Mouse (Mus musculus) heart, embryonic 14.5 days (tissue): ENCODE results near the gene Frmpd2. TPM values are rescaled to one million over a fixed set of nuclear protein-coding genes. Genes with fewer than 3 reads are reported as not detected.

Source experiments
- ATAC-seq: fragments of 200-750 bp; cut with Nextera tagmentation; 2 replicates; pipeline ENCODE4 v1.8.0; 2017; ENCODE audit warnings: low read depth, moderate TSS enrichment; ENCODE audit not compliant: insufficient number of reproducible peaks, insufficient read depth, low FRiP score
- H3K27ac ChIP-seq, 2 experiments: fragments of 200-500 bp in 1 of 2; fragments of 300-500 bp in 1 of 2; sonication (generic) in 1 of 2; replicated peaks in 1 of 2; 2 replicates each; pipeline ENCODE4 v1.5.1; 2012 to 2014; ENCODE audit warnings: low read depth in 2 of 2, low read length in 2 of 2, control low read depth in 1 of 2, mild to moderate bottlenecking in 1 of 2, mixed read lengths in 1 of 2; ENCODE audit not compliant: control insufficient read depth in 1 of 2, insufficient read depth in 1 of 2
- H3K27me3 ChIP-seq: fragments of 300-500 bp; sonication (generic); 2 replicates; pipeline ENCODE4 v1.6.1; 2014; ENCODE audit warnings: mild to moderate bottlenecking, low read length, control low read depth; ENCODE audit not compliant: control insufficient read depth, insufficient read depth
- H3K36me3 ChIP-seq: fragments of 300-500 bp; sonication (generic); 2 replicates; pipeline ENCODE4 v1.6.1; 2014; ENCODE audit warnings: mild to moderate bottlenecking, control low read depth, low read length, mixed read lengths; ENCODE audit not compliant: control insufficient read depth, insufficient read depth
- H3K4me1 ChIP-seq, 2 experiments: fragments of 200-500 bp in 1 of 2; fragments of 300-500 bp in 1 of 2; sonication (generic) in 1 of 2; 2 replicates each; pipeline ENCODE4 v1.6.1; 2012 to 2014; ENCODE audit warnings: low read length in 2 of 2, control low read depth in 1 of 2, mixed read lengths in 1 of 2; ENCODE audit not compliant: control insufficient read depth in 2 of 2, insufficient read depth in 2 of 2
- H3K4me2 ChIP-seq: fragments of 300-500 bp; sonication (generic); 2 replicates; pipeline ENCODE4 v1.6.1; 2014; ENCODE audit warnings: mild to moderate bottlenecking, low read length
- H3K4me3 ChIP-seq, 2 experiments: fragments of 200-500 bp in 1 of 2; fragments of 300-500 bp in 1 of 2; sonication (generic) in 1 of 2; 2 replicates each; pipeline ENCODE4 v1.5.1; 2012 to 2014; ENCODE audit warnings: low read length in 2 of 2, mild to moderate bottlenecking in 2 of 2, control low read depth in 1 of 2, low read depth in 1 of 2, moderate library complexity in 1 of 2; ENCODE audit not compliant: control insufficient read depth in 1 of 2, insufficient read depth in 1 of 2
- H3K9ac ChIP-seq: fragments of 300-500 bp; sonication (generic); 2 replicates; pipeline ENCODE4 v1.6.1; 2014; ENCODE audit warnings: mild to moderate bottlenecking, low read length
- H3K9me3 ChIP-seq: fragments of 300-500 bp; sonication (generic); 2 replicates; pipeline ENCODE4 v1.6.1; 2016; ENCODE audit warnings: low read length, control low read depth; ENCODE audit not compliant: control insufficient read depth
- WGBS: fragments of 180-500 bp; shearing (Covaris S2); extraction: QIAGEN DNeasy Blood & Tissue Kit; methylation state at CpG from one replicate; pipeline ENCODE4 v1.1.7; 2014; 5-methylcytosine and 5-hydroxymethylcytosine counted together
- polyA plus RNA-seq: library from polyadenylated mRNA; unstranded; fragments of >200 nt; fragmentation: Nextera tagmentation; extraction: Ambion mirVana; gene quantifications from 2 replicates; pipeline ENCODE4 v1.2.1, GENCODE M21; 2014

Frmpd2 gene
- polyA plus RNA-seq, 1 experiment from 2014 or later, result not detected

DNA sequence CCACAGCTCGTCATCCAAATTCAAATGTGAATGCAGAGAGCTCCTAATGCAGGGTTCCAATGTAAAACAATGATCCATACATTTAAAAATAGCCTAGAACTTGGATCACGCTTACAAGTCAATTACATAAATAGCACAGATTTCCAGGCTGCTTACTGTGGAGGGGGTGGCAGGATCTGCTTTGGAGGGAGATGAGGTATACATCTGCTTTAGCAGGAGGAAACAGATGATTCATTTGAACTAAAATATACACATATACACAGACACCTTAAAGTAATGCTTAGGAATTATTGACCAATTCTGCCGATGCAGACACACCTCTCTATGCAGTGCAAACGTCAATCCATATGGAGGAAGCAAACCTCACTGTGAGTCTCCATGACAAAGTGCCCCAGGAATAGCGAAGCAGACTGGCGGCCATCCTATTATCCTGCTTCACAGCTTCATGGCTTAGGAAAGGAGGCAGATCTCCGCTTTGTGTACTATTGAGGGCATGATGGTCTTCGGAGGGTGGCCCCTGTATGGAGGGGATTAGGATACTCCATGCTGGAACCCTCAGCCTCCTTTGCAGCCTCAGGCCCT lies 59.9 kb downstream of the Frmpd2 start:
- H3K27me3 ChIP-seq, result no peaks in the 10 kb centered on the region
- 76% methylated on average over 8 of the region's 8 CpGs for WGBS
- no peak overlapping the region for H3K27ac ChIP-seq
- no peak overlapping the region for H3K4me3 ChIP-seq
- H3K4me2 ChIP-seq, result no peak overlapping the region
- no peaks in the 10 kb centered on the region for H3K9me3 ChIP-seq
- H3K4me1 ChIP-seq, result no peaks in the 10 kb centered on the region
- no peaks in the 10 kb centered on the region for H3K36me3 ChIP-seq
- H3K9ac ChIP-seq, result no peak overlapping the region
- ATAC-seq, result no peak

DNA sequence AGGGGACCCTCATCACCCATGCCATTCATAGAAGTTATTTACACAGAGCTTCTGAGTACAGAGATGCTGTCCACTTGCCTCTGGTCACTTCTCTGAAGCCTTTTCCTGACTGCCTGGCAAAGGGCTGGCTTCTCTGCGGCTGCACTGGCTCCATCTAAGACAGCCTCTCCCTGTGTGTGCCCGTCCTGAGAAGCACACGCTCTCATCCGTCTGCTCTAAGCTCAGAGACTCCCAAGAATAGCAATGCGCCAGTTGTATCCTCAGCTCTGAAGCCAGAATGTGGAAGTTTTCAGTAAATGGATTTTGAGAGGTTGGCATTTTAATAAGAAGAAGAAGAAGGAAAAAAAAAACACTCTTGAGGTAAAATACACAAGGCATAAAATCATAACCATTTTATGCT lies 61.3 kb downstream of the Frmpd2 start:
- H3K4me2 ChIP-seq, result no peak overlapping the region
- no peaks in the 10 kb centered on the region for H3K27me3 ChIP-seq
- no peaks in the 10 kb centered on the region for H3K9me3 ChIP-seq
- no peak overlapping the region for H3K4me3 ChIP-seq
- 75% methylated on average over 5 of the region's 5 CpGs for WGBS
- ATAC-seq, result no peak
- no peak overlapping the region for H3K27ac ChIP-seq
- H3K4me1 ChIP-seq, result no peaks in the 10 kb centered on the region
- H3K9ac ChIP-seq, result no peak overlapping the region
- no peaks in the 10 kb centered on the region for H3K36me3 ChIP-seq

DNA sequence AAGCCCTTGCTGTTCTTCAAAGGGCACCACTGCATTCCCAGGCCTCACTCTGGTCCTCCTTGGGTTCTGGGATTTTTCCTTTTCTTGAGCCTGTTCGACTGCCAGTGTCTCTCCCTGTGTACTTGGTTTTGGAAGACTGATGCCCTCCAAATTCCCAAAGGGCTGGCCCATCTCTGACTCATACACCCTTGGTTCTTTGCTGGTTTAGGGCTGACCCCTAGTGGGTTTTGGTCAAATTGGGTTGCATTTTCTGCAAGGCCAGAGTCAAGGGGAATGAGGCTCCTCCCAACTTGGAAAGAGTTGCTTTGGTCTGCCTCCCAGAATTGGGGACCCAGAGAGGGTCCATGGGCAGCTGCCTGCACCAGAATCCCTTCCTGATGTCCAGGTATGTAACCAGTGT lies 62.0 kb downstream of the Frmpd2 start:
- H3K4me2 ChIP-seq, result no peak overlapping the region
- H3K27me3 ChIP-seq, result no peaks in the 10 kb centered on the region
- WGBS, result 35% methylated on average over 1 of the region's 1 CpGs
- no peaks in the 10 kb centered on the region for H3K36me3 ChIP-seq
- no peak for ATAC-seq
- H3K4me1 ChIP-seq, result no peaks in the 10 kb centered on the region
- no peak overlapping the region for H3K9ac ChIP-seq
- no peak overlapping the region for H3K4me3 ChIP-seq
- no peaks in the 10 kb centered on the region for H3K9me3 ChIP-seq
- no peak overlapping the region for H3K27ac ChIP-seq

DNA sequence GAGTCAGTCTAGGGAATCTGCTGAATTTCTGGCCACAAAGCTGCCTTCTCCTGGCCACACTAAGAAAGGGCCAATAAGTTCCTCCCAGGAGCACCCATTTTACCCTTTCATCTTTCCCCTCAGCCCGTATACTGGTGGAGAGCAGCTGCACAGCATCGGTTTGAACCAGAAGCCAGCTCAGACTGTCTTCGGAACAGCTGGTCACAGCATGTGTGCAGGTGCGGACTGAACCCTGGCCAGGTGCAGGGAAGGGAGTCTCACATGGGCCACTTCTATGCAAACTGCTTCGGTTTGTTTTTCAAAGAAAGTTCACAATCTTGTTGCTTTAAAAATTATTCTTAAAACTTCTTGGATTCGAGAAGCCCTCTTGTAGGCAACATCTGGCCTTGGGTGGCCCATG lies 63.8 kb downstream of the Frmpd2 start:
- Histone ChIP-seq H3K36me3 (no peaks in the 10 kb centered on the region), H3K27ac (no peak overlapping the region), H3K27me3 (no peaks in the 10 kb centered on the region), H3K4me1 (no peaks in the 10 kb centered on the region), H3K9me3 (no peaks in the 10 kb centered on the region), H3K4me3 (no peak overlapping the region), H3K4me2 (no peak overlapping the region), H3K9ac (no peak overlapping the region)
- WGBS, result 70% methylated on average over 6 of the region's 6 CpGs
- ATAC-seq, result no peak

DNA sequence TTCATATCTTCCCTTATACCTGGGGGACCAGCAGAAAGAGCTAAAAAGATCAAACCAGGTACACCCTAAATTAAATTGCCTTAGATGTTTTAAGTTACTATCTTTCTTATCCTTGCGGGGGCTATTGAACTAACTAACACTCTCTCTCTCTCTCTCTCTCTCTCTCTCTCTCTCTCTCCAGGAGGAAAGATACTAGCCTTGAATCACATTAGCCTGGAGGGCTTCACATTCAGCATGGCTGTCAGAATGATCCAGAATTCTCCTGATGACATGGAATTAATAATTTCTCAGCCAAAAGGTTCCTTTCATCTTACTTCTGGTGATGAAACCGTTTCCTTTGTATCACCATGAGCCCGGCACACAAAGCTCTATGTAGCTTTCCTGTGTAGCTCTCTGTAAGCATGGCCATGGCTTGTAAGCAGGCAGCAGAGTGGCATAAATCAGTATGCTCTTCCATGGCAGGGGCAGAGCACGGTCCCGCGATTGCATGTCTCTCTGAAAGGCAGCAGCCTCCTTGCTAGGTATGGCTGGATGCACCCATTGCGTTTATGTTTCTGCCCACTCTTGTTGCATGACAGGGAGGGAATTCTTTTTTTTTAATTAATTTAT lies 68.2 kb downstream of the Frmpd2 start:
- Histone ChIP-seq H3K27me3 (no peaks in the 10 kb centered on the region), H3K36me3 (no peaks in the 10 kb centered on the region), H3K9ac (no peak overlapping the region), H3K4me3 (no peak overlapping the region), H3K9me3 (no peaks in the 10 kb centered on the region), H3K4me1 (no peaks in the 10 kb centered on the region), H3K4me2 (no peak overlapping the region), H3K27ac (no peak overlapping the region)
- 80% methylated on average over 7 of the region's 7 CpGs for WGBS
- ATAC-seq, result no peak

DNA sequence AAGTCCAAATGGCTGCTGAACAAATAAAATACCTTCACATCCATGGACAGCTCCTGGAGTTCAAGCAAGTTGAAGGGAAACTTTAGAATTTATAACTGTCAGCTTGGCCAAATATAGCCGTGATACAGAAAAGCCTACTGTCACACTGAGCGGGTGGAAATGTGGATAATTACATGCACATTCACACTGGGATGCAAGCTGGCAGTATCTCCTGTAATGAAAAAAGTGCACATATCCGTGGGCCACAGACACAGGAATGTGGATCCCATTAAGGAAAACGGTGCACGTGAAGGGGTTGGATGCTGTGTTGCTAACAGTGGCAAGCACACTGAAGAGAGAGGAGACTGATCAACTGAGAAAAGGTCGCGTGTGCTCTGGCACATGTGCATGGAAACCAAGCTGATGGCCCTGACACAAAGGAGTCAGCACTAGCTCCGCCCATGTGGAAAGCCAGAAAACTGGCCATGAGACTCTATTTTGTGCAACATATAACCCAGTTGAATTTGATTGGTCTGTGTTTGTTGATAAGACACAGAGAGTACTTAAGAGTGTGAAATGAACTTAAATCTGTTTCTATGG lies 74.2 kb downstream of the Frmpd2 start:
- Histone ChIP-seq H3K4me1 (no peaks in the 10 kb centered on the region), H3K36me3 (no peaks in the 10 kb centered on the region), H3K9ac (no peak overlapping the region), H3K27me3 (no peaks in the 10 kb centered on the region), H3K27ac (no peak overlapping the region), H3K9me3 (no peaks in the 10 kb centered on the region), H3K4me3 (no peak overlapping the region), H3K4me2 (no peak overlapping the region)
- 78% methylated on average over 8 of the region's 8 CpGs for WGBS
- no peak for ATAC-seq

DNA sequence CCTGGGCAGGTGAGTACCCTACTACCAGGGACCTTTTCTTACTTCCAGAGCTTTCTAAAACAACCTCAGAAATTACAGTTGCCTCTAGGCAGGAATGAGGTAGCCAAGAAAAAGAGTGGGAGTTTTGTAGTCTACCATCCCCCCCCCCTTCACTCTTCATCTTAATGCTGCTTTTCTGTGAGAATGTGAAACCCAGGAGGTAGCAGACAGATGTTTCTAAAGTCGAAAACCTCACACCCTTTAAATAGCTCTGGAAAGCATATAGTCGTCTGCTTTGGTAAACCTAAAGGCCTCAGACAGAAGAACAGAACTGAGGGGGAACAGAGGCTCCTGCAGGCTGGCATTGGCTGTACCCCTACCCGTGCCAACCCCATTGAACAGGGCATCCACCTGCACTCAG lies 77.2 kb downstream of the Frmpd2 start:
- Histone ChIP-seq H3K4me2 (no peak overlapping the region), H3K27me3 (no peaks in the 10 kb centered on the region), H3K4me3 (no peak overlapping the region), H3K27ac (no peak overlapping the region), H3K9me3 (no peaks in the 10 kb centered on the region), H3K4me1 (no peaks in the 10 kb centered on the region), H3K36me3 (no peaks in the 10 kb centered on the region), H3K9ac (no peak overlapping the region)
- 50% methylated on average over 3 of the region's 3 CpGs for WGBS
- ATAC-seq, result no peak

DNA sequence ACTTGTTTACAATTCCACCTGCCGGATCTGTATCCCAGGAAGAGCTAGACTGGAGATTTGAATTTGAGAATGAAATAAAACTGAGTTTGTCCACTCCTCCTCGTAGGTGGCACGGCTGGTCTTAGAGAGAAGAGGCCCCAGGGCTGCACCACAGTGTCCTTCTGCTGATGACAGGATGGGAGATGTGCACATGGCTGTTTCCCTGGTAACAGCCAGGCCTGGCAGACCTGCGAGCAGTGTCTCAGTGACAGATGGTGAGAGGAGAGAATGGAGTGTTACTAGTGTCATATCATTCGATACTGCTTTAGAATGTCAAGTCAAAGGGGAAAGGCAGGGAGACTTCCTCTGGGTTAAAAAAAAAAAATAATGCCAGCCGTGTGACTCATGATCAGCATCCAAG lies 78.4 kb downstream of the Frmpd2 start:
- WGBS, result 64% methylated on average over 6 of the region's 6 CpGs
- no peak for ATAC-seq
- no peaks in the 10 kb centered on the region for H3K9me3 ChIP-seq

More for the DNA sequence above, 78.4 kb downstream of the Frmpd2 start:
- H3K27me3 ChIP-seq, result no peaks in the 10 kb centered on the region
- no peak overlapping the region for H3K4me3 ChIP-seq
- no peak overlapping the region for H3K4me2 ChIP-seq
- no peak overlapping the region for H3K27ac ChIP-seq
- H3K36me3 ChIP-seq, result no peaks in the 10 kb centered on the region
- no peak overlapping the region for H3K9ac ChIP-seq
- no peaks in the 10 kb centered on the region for H3K4me1 ChIP-seq
